Mouse (Mus musculus) forebrain, embryonic 11.5 days (tissue): Measurements from ENCODE around the gene Adamts17. TPM values are rescaled to one million over a fixed set of nuclear protein-coding genes. Genes with fewer than 3 reads are reported as not detected.

ENCODE experiments used
- ATAC-seq: fragments of 200-750 bp; cut with Nextera tagmentation; replicated peaks from 2 replicates; pipeline ENCODE4 v1.8.0; 2017; ENCODE audit warnings: moderate TSS enrichment; ENCODE audit not compliant: low FRiP score
- DNase-seq: peaks from one replicate; pipeline ENCODE4 v3.0.0-alpha.2; 2017; ENCODE audit warnings: low spot score
- H3K27ac ChIP-seq: fragments of 300-500 bp; sonication (generic); 2 replicates; pipeline ENCODE4 v1.5.1; 2014; ENCODE audit warnings: low read depth, low read length
- H3K27me3 ChIP-seq: fragments of 300-500 bp; sonication (generic); 2 replicates; pipeline ENCODE4 v1.6.1; 2014; ENCODE audit warnings: mild to moderate bottlenecking, low read length, mixed read lengths; ENCODE audit not compliant: control insufficient read depth, insufficient read depth
- H3K36me3 ChIP-seq: fragments of 300-500 bp; sonication (generic); 2 replicates; pipeline ENCODE4 v1.6.1; 2014; ENCODE audit warnings: mild to moderate bottlenecking, low read length, moderate library complexity, mixed read lengths; ENCODE audit not compliant: control insufficient read depth, insufficient read depth
- H3K4me1 ChIP-seq: fragments of 300-500 bp; sonication (generic); replicated peaks from 2 replicates; pipeline ENCODE4 v1.6.1; 2014; ENCODE audit warnings: low read length, mixed read lengths; ENCODE audit not compliant: control insufficient read depth, insufficient read depth
- H3K4me2 ChIP-seq: fragments of 300-500 bp; sonication (generic); 2 replicates; pipeline ENCODE4 v1.6.1; 2014; ENCODE audit warnings: low read depth, mild to moderate bottlenecking, low read length, moderate library complexity, mixed read lengths; ENCODE audit not compliant: severe bottlenecking
- H3K4me3 ChIP-seq: fragments of 300-500 bp; sonication (generic); 2 replicates; pipeline ENCODE4 v1.5.1; 2014; ENCODE audit warnings: low read depth, low read length
- H3K9ac ChIP-seq: fragments of 300-500 bp; sonication (generic); 2 replicates; pipeline ENCODE4 v1.6.1; 2014; ENCODE audit warnings: low read length
- H3K9me3 ChIP-seq: fragments of 300-500 bp; sonication (generic); 2 replicates; pipeline ENCODE4 v1.6.1; 2016; ENCODE audit warnings: low read length, mixed read lengths; ENCODE audit not compliant: control insufficient read depth
- WGBS: fragments of 180-500 bp; shearing (Covaris S2); extraction: QIAGEN DNeasy Blood & Tissue Kit; methylation state at CpG from one replicate; pipeline ENCODE4 v1.1.7; 2014; 5-methylcytosine and 5-hydroxymethylcytosine counted together
- polyA plus RNA-seq: library from polyadenylated mRNA; unstranded; fragments of >200 nt; fragmentation: Nextera tagmentation; extraction: Ambion mirVana; gene quantifications from 2 replicates; pipeline ENCODE4 v1.2.1, GENCODE M21; 2014

Adamts17 gene
- polyA plus RNA-seq, 1 experiment from 2014 or later = 0.72 TPM

DNA sequence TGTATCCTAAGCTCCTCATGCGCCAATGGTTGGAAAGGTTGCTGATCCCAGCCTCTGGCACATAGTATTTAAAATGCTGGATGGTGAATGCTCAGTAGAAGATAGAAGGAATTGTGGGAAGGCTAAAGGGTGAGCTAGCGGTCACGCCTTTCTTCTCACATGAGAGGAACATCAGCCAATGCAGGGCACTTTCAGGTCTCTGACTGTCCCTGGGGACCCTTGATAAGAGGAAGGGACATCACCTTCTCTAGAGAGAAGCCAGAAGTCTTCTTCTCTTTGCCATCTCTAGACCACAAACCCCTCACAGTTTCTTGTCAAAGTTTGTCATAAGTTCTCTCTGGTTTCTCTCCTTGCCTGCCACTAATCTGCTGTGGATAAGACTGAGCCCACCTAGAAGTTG lies 109.5 kb downstream of the Adamts17 start:
- no peak overlapping the region for H3K27ac ChIP-seq
- ATAC-seq (no peak), DNase-seq (no peak)
- no peaks in the 10 kb centered on the region for H3K27me3 ChIP-seq
- no peak overlapping the region for H3K4me3 ChIP-seq
- H3K36me3 ChIP-seq = no peaks in the 10 kb centered on the region
- H3K4me2 ChIP-seq = no peak overlapping the region
- no peaks in the 10 kb centered on the region for H3K4me1 ChIP-seq
- no peaks in the 10 kb centered on the region for H3K9me3 ChIP-seq
- 97% methylated on average over 3 of the region's 3 CpGs for WGBS
- H3K9ac ChIP-seq = no peak overlapping the region

DNA sequence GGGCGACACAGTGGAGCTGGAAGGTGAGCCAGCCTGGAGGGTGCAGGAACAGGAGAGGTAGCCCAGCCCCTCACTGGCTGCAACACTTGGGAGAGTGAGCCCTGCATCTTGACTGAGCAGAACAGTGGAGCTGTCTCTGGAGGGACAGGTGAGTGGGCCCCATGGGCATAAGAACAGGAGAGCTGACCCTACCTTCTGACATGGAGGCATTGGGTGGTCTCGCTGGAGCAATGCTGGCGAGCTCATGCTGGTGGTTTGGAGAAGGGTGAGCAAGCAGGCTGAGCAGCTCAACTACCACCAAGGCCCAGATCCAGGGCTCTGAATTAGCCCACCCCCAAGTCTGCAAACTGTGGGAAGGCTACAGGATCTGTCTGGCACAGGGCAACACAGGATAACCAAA lies 113.4 kb downstream of the Adamts17 start:
- DNase-seq = no peak
- no peaks in the 10 kb centered on the region for H3K9me3 ChIP-seq
- no peak for ATAC-seq
- no peak overlapping the region for H3K4me2 ChIP-seq
- no peak overlapping the region for H3K9ac ChIP-seq
- H3K27ac ChIP-seq = no peak overlapping the region
- H3K36me3 ChIP-seq = no peaks in the 10 kb centered on the region
- no peaks in the 10 kb centered on the region for H3K4me1 ChIP-seq
- no peak overlapping the region for H3K4me3 ChIP-seq
- H3K27me3 ChIP-seq = no peaks in the 10 kb centered on the region
- WGBS = 87% methylated on average over 3 of the region's 3 CpGs

DNA sequence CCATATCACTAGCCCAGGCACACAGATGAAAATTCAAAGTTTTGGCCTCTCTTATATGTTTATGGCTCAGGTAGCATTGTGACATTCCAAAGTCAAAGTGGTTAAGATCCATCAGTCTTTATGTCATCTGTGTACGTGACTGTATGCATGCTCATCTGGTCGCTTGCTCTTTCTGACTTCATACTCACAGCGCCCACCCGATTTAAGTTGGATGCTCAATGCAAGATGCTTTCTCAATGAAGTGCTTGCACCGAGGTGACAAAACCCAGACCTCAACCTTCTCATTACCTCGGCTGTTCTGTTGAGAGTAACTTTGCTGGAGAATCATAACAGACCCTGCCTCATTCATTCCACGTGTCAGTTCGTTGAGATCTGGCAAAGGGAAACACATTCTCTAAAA lies 114.5 kb downstream of the Adamts17 start:
- no peaks in the 10 kb centered on the region for H3K4me1 ChIP-seq
- DNase-seq (no peak), ATAC-seq (no peak)
- H3K9me3 ChIP-seq = no peaks in the 10 kb centered on the region
- no peaks in the 10 kb centered on the region for H3K36me3 ChIP-seq
- WGBS = 77% methylated on average over 8 of the region's 8 CpGs
- no peak overlapping the region for H3K9ac ChIP-seq
- no peaks in the 10 kb centered on the region for H3K27me3 ChIP-seq
- no peak overlapping the region for H3K27ac ChIP-seq
- no peak overlapping the region for H3K4me3 ChIP-seq
- H3K4me2 ChIP-seq = no peak overlapping the region

DNA sequence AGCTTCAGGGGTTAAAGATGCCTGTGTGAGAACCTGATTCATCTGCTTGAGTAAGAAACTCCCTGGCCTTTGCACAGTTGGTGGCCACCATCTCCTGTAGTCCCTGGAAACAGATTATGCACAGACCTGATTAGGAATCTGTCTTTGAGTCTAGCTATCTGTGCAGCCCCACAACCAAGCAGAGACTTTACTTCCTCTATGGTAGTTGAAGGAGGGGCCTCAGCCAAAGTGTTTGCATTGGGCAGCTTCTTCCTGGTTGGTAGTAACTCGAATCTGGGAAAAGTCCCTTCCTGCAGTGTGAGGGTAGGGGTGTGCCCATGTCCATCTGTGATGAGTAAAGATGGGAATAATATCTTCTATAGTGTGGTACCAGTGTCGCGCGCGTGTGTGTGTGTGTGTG lies 115.2 kb downstream of the Adamts17 start:
- Histone ChIP-seq H3K4me2 (no peak overlapping the region), H3K4me1 (no peaks in the 10 kb centered on the region), H3K9ac (no peak overlapping the region), H3K27me3 (no peaks in the 10 kb centered on the region), H3K4me3 (no peak overlapping the region), H3K27ac (no peak overlapping the region), H3K9me3 (no peaks in the 10 kb centered on the region), H3K36me3 (no peaks in the 10 kb centered on the region)
- 91% methylated on average over 5 of the region's 5 CpGs for WGBS
- no peak for DNase-seq
- no peak for ATAC-seq

DNA sequence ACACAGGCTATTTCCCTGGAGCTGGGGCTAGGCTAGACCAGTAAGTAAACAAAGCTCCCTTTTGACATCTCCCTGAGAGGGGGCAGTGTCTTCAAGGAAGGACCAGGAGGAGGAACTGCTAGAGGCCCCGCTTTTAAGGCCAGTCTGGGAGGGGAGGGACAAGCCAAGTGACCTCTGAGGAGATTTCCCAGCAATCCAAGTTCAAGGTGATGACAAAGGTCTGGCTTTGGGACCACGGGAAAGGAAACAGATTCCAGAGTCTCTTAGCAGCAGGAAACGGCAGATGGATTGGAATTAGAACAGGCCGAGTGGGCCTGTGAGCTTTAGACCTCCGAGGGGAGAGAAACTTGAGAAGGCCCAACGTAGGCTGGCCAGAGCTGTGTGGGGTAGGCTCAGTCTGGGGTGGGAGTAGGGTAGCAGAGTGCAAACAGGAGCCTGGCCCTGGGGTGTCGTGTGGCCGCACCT lies 116.0 kb downstream of the Adamts17 start:
- H3K27me3 ChIP-seq = no peaks in the 10 kb centered on the region
- no peak overlapping the region for H3K4me3 ChIP-seq
- no peaks in the 10 kb centered on the region for H3K9me3 ChIP-seq
- no peak overlapping the region for H3K27ac ChIP-seq
- no peak overlapping the region for H3K4me2 ChIP-seq
- no peak overlapping the region for H3K9ac ChIP-seq
- DNase-seq (no peak), ATAC-seq (no peak)
- H3K4me1 ChIP-seq = no peaks in the 10 kb centered on the region
- WGBS = 50% methylated on average over 8 of the region's 8 CpGs
- no peaks in the 10 kb centered on the region for H3K36me3 ChIP-seq

DNA sequence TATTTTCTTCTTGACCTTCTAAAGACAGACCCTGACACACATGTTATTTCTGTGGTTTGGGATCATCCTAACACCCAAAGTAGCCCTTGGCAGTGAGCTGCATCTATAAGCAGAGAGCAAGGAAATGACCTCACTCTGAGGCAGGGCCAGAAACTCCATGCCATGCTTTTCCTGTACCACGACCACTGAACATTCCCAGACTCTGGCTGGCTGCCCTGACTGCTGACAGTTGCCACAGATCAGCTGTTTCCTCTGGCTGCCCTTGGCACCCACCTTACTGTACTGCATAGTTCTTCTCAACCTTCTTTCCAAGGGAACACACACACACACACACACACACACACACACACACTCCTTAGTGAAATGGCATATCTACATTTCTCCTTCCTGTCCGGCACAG lies 116.4 kb downstream of the Adamts17 start:
- Histone ChIP-seq H3K27ac (no peak overlapping the region), H3K36me3 (no peaks in the 10 kb centered on the region), H3K9ac (no peak overlapping the region), H3K4me3 (no peak overlapping the region), H3K4me2 (no peak overlapping the region), H3K27me3 (no peaks in the 10 kb centered on the region), H3K4me1 (no peaks in the 10 kb centered on the region), H3K9me3 (no peaks in the 10 kb centered on the region)
- WGBS = 72% methylated on average over 2 of the region's 2 CpGs
- ATAC-seq = no peak
- DNase-seq = no peak

DNA sequence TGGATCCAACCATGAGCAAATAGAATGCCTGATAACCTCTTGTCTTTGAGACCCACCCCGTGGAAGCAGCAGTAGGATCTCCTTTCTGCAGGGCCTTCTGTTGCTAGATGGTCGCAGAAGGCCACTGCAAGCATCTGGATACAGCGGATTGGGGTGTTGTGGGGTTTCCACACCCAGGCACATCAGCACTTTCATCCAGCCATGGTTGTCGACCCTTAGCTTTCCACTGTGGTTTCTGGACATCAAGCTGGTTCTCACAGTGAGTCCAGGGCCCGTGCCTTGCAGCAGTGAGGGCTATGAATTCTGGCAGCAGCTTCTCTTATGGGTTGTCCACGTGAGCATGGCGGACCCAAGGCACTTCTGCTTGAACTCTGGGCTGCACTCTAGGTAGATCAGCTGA lies 118.2 kb downstream of the Adamts17 start:
- no peaks in the 10 kb centered on the region for H3K36me3 ChIP-seq
- no peak overlapping the region for H3K27ac ChIP-seq
- H3K4me3 ChIP-seq = no peak overlapping the region
- no peak for DNase-seq
- H3K27me3 ChIP-seq = no peaks in the 10 kb centered on the region
- no peak for ATAC-seq
- WGBS = 85% methylated on average over 7 of the region's 7 CpGs
- no peaks in the 10 kb centered on the region for H3K9me3 ChIP-seq
- no peak overlapping the region for H3K4me2 ChIP-seq
- H3K4me1 ChIP-seq = no peaks in the 10 kb centered on the region
- no peak overlapping the region for H3K9ac ChIP-seq

DNA sequence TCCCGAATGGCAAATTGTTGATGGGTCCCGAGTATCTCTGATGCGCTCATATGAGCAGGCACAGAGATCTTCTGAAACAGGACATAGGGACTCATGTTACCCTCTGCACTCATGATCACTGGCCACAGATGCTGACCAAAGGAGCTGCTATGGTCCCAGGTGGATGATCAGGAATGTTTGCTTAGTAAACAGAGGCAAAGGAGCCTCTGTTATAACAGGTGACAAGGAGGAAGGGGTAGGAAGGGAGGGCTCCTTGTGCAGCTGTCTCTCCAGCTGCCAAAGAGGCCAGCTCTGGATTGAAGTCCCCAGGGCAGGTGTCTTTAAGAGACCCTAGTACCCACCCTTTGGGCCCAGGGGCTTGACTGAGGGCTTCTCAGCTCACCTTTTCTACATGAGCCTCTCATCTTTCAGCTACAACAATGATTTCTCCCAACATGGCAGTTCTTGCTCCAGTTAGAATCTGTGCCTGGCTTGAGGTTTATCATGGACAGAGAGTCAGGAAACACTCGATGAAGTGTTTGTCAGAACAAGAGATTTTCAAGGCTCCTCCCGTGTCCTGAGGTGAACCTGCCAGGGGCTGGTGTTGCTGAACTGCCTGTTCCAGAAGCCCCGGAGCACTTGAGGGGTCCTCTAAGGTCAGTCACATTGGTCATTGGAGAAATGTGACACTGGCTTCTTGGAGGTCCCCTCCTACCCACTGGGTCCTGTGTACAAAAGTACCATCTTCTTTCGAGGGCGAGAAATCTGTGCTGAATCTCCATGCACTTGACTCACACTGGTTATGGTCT lies 120.9 kb downstream of the Adamts17 start:
- H3K27me3 ChIP-seq = no peaks in the 10 kb centered on the region
- no peak overlapping the region for H3K9ac ChIP-seq
- H3K27ac ChIP-seq = no peak overlapping the region
- ATAC-seq = no peak
- no peaks in the 10 kb centered on the region for H3K36me3 ChIP-seq
- H3K4me3 ChIP-seq = no peak overlapping the region
- DNase-seq = no peak
- H3K4me1 ChIP-seq = no peaks in the 10 kb centered on the region
- H3K9me3 ChIP-seq = no peaks in the 10 kb centered on the region
- no peak overlapping the region for H3K4me2 ChIP-seq
- 90% methylated on average over 8 of the region's 8 CpGs for WGBS

DNA sequence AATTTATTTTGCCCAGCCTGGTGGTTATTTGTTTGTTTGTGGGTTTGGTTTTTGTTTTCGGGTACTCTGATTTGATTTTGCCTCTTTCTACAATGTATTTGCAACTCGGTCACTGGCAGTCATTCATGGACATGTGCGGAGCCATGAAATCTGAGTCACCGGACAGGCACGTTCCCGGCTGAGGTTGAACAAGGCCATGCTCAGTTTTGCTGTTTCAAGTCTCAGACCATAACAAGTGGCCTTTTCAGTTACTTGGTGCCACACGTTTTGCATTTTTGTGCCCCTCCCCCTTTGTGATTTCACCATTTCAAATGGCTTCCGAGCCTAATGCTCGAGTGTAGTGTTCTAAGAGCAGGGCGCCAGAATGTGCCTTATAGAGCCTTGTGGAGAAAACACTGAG lies 123.2 kb downstream of the Adamts17 start:
- no peaks in the 10 kb centered on the region for H3K36me3 ChIP-seq
- peak; percentile 13 for DNase-seq
- no peak overlapping the region for H3K9ac ChIP-seq
- ATAC-seq = no peak
- 86% methylated on average over 10 of the region's 10 CpGs for WGBS
- H3K27me3 ChIP-seq = no peaks in the 10 kb centered on the region
- H3K4me1 ChIP-seq = peaks cover 4% of the 10 kb centered on the region; the same call in 1 of the 2 replicates
- H3K9me3 ChIP-seq = no peaks in the 10 kb centered on the region
- no peak overlapping the region for H3K4me3 ChIP-seq
- no peak overlapping the region for H3K4me2 ChIP-seq
- no peak overlapping the region for H3K27ac ChIP-seq
